In the genomic region with DNA sequence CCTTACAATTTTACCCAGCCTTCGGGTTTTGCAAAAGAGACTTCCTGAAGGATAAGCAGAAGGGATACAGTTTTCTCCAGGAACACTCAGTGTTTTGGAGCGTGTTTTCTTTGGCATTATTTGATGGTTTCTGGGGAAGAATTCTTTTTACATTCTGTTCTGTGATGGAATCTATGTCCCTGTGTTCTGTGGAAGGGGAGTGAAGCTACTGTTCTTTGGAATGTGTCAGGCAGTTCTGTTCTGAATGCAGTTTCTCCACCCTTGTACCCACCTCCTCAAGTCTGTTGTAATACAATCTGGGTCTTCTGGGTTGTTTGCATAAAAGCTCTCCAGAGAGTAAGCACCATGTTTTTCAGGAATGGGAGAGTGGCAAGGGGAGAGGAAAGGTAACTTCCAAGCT, we compare ENCODE assay signal across 20 mouse cellular contexts.
DNase-seq lines count a peak whose midpoint lies in the region; ATAC-seq and TF ChIP-seq lines count a peak whose summit lies in the region.
"Had no signal": no experiment of that assay in that cellular context is flagged by ENCODE, and none has a peak within 500 bp of the region (broad histone marks: within the 10 kb centered on the region; RNA-seq: fewer than 3 reads in every experiment).

No protein-coding gene starts in this region.

- H3K9me3 ChIP-seq in heart, embryonic 15.5 days (replicated peaks), result no peaks in the 10 kb centered on the region
- H3K9me3 ChIP-seq in kidney, postnatal 0 days (replicated peaks; ENCODE audit: low read length), result no peaks in the 10 kb centered on the region
- H3K9me3 ChIP-seq: limb, embryonic 12.5 days; midbrain, embryonic 13.5 days; neural tube, embryonic 12.5 days had no signal

- no peak for DNase-seq in heart, postnatal 10 days
- peak; percentile 81 for DNase-seq in kidney, postnatal 0 days (ENCODE audit: low spot score)
- no peak for DNase-seq in kidney, postnatal 10 days
- DNase-seq in testis, postnatal 10 days (ENCODE audit: low spot score), result no peak
- DNase-seq in adrenal gland, postnatal 10 days, result no peak
- DNase-seq: adrenal gland, adult 2 months; cerebellum, adult 9-10 months; lung, postnatal 10 days; right cerebral cortex, adult 18-20 months; thymus, postnatal 25 days had no signal

- no peaks in the 10 kb centered on the region for H3K36me3 ChIP-seq in heart, embryonic 15.5 days
- H3K36me3 ChIP-seq in kidney, postnatal 0 days (ENCODE audit: insufficient read depth, low read length), result no peaks in the 10 kb centered on the region
- no peaks in the 10 kb centered on the region for H3K36me3 ChIP-seq in testis, adult 2 months (ENCODE audit: control insufficient read depth, insufficient read depth, low read length)
- H3K36me3 ChIP-seq: limb, embryonic 12.5 days; midbrain, embryonic 13.5 days; neural tube, embryonic 12.5 days had no signal

- no peak overlapping the region for H3K9ac ChIP-seq in heart, embryonic 15.5 days
- no peak overlapping the region for H3K9ac ChIP-seq in kidney, postnatal 0 days (ENCODE audit: low read depth, low read length)
- H3K9ac ChIP-seq: limb, embryonic 12.5 days; liver, embryonic 14.5 days; midbrain, embryonic 13.5 days; neural tube, embryonic 12.5 days had no signal

- intact Hi-C loops in heart, postnatal 10 days (cut with DNase I), result no loop called here

- WGBS in heart, embryonic 15.5 days, result 60% methylated on average over 2 of the region's 2 CpGs
- 47% methylated on average over 2 of the region's 2 CpGs for WGBS in kidney, postnatal 0 days

- no peaks in the 10 kb centered on the region for H3K27me3 ChIP-seq in heart, embryonic 15.5 days
- H3K27me3 ChIP-seq in kidney, postnatal 0 days (ENCODE audit: insufficient read depth, low read length), result no peaks in the 10 kb centered on the region
- no peaks in the 10 kb centered on the region for H3K27me3 ChIP-seq in testis, adult 2 months (ENCODE audit: control insufficient read depth, insufficient read depth, low read length)
- H3K27me3 ChIP-seq: limb, embryonic 12.5 days; midbrain, embryonic 13.5 days; neural tube, embryonic 12.5 days had no signal

- H3K4me2 ChIP-seq in heart, embryonic 15.5 days, result no peak overlapping the region
- no peak overlapping the region for H3K4me2 ChIP-seq in kidney, postnatal 0 days (ENCODE audit: low read length)
- H3K4me2 ChIP-seq: limb, embryonic 12.5 days; midbrain, embryonic 13.5 days; neural tube, embryonic 12.5 days had no signal

- peaks cover 5% of the 10 kb centered on the region; the same call in 1 of the 2 replicates for H3K4me1 ChIP-seq in heart, embryonic 15.5 days (replicated peaks)
- H3K4me1 ChIP-seq in kidney, postnatal 0 days (replicated peaks; ENCODE audit: insufficient read depth, low read length), result peaks cover 10% of the 10 kb centered on the region; the same call in 1 of the 2 replicates
- no peaks in the 10 kb centered on the region for H3K4me1 ChIP-seq in testis, adult 2 months (ENCODE audit: control insufficient read depth, insufficient read depth, low read length)
- H3K4me1 ChIP-seq: midbrain, embryonic 13.5 days; neural tube, embryonic 12.5 days had no signal

- no peak overlapping the region for H3K4me3 ChIP-seq in heart, embryonic 15.5 days
- no peak overlapping the region for H3K4me3 ChIP-seq in kidney, postnatal 0 days (replicated peaks; ENCODE audit: low read depth, low read length)
- H3K4me3 ChIP-seq in testis, adult 2 months (ENCODE audit: control insufficient read depth, low read depth, low read length), result peak overlapping the region; percentile 66; the same call in 1 of the 2 replicates
- H3K4me3 ChIP-seq: limb, embryonic 12.5 days; midbrain, embryonic 13.5 days; neural tube, embryonic 12.5 days had no signal

- peak overlapping the region; percentile 58 for H3K27ac ChIP-seq in heart, embryonic 15.5 days
- peak overlapping the region; percentile 38 for H3K27ac ChIP-seq in kidney, postnatal 0 days
- H3K27ac ChIP-seq in testis, adult 2 months (ENCODE audit: control insufficient read depth, insufficient read depth, low read depth, low read length), result peak overlapping the region; percentile 81
- H3K27ac ChIP-seq: limb, embryonic 12.5 days; liver, embryonic 14.5 days; midbrain, embryonic 13.5 days; neural tube, embryonic 12.5 days; stomach, postnatal 0 days had no signal

- no peak for TF ChIP-seq POLR2A in testis, adult 2 months (IDR thresholded peaks at IDR 0.05; ENCODE audit: control insufficient read depth, low read depth, low read length)

- ATAC-seq in heart, embryonic 15.5 days (replicated peaks; ENCODE audit: insufficient number of reproducible peaks, insufficient read depth, low FRiP score, low read depth), result no peak
- no peak for ATAC-seq in kidney, postnatal 0 days (replicated peaks; ENCODE audit: low FRiP score, low read depth)
- ATAC-seq: forebrain, embryonic 16.5 days; hindbrain, embryonic 16.5 days; intestine, embryonic 16.5 days; midbrain, embryonic 13.5 days had no signal

- no peak for TF ChIP-seq CTCF in kidney, postnatal 0 days (IDR thresholded peaks at IDR 0.05; ENCODE audit: low read depth)
- no peak for TF ChIP-seq CTCF in testis, adult 2 months (IDR thresholded peaks at IDR 0.05; ENCODE audit: control insufficient read depth, insufficient read depth, insufficient replicate concordance, low read depth, low read length)
